Mouse (Mus musculus) liver, postnatal 0 days (tissue): ENCODE results near the gene Fam169a.

Experiments
- CTCF ChIP-seq: sonication (generic); IDR thresholded peaks from 2 replicates; pipeline ENCODE4 v1.5.1; 2016; ENCODE audit warnings: antibody characterized with exemption, low read depth
- EP300 ChIP-seq: IDR thresholded peaks from 2 replicates; pipeline ENCODE4 v1.6.1; 2016; ENCODE audit warnings: antibody characterized with exemption, low read depth, mild to moderate bottlenecking

GRCm38 (mm10) chr13:97021906-97022305 lies 45.2 kb upstream of the Fam169a start:
- TF ChIP-seq CTCF (no peak), EP300 (no peak)
